Mouse (Mus musculus): ENCODE measurements around the gene Zfp420.

DNA sequence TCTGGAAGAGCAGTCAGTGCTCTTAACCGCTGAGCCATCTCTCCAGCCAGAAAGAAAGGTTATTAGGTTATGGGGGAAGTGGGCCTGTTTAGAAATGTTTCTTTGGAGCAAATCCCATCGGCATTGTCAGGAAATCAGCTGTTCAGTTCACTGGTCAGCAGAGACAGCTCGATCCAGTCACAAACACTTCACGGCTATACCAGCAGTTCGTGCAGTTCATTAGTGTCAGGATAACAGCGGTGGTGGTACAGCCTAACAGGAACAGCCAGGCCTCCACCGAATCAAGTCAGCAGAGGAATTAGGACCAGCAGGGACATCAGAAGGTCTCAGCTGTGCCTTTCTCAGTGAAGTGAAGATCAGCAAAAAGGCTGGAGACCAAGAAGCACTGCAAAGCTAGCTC lies 21.1 kb downstream of the Zfp420 start:
- no peak for TF ChIP-seq CTCF (IDR thresholded peaks at IDR 0.05; ENCODE audit: low read depth, low read length)
- no peak for TF ChIP-seq POLR2A (IDR thresholded peaks at IDR 0.05; ENCODE audit: extremely low read depth, insufficient read depth, low read length)
